Mouse (Mus musculus): Measurements from ENCODE around the gene Abi3. TPM values are rescaled to one million over a fixed set of nuclear protein-coding genes. Genes with fewer than 3 reads are reported as not detected.

Gene Abi3
- polyA plus RNA-seq, 1 experiment from 2014 or later, result 0.64 TPM

DNA sequence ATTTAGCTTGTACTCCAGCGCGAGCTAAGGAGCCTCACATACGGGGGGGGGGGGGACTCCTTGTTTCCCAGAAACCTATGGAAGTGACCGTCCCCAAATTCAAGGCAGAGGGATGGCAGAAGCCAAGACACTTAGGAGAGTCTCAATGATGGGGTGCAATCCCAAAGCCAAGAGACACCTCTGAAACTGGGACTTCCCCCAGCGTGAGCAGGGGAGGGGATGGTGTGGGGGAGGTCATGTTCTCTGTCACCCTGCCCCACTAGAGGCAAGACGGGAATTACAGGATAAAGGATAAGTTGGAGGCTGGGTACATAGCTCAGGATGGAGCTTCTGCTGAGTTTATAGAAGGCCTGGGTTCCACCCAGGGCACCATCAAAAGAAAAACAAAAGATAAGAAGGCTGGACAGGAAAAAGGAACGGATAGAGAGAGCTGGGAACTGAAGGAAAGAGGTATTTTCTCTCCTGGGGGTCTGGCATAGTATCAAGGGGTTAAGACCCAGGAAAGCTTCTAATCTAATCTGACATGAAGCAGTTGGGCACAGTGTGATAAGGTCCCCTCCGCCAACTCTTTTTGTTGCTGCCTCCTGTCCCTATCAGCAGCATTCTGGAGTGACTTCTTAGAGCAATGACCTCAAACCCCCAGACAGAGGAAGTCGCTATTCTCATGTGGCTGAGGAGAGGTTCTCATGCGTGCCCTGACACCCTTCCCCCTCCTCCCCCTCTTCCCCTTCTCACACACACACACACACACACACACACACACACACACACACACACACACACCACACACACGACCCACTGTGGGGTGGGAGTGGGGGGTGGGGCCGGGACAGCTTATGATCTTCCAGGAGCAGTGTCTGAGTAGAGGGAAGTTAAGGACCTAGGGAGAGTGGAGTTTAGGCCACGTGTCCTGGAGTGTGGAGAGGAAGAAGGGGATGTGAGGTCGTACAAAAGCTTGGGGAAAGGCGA is 7.2 kb downstream of the Abi3 start:
- no peaks in the 10 kb centered on the region for H3K9me3 ChIP-seq (ENCODE audit: control insufficient read depth, low read length)
- H3K4me3 ChIP-seq (ENCODE audit: low read depth, low read length), result no peak overlapping the region
- 28% methylated on average over 15 of the region's 15 CpGs for whole genome bisulfite sequencing
- no peak overlapping the region for H3K9ac ChIP-seq (replicated peaks; ENCODE audit: low read depth, low read length)
- no peak overlapping the region for H3K27ac ChIP-seq (ENCODE audit: low read depth, low read length)
- H3K4me1 ChIP-seq (ENCODE audit: control insufficient read depth, insufficient read depth, low read length), result peaks cover 11% of the 10 kb centered on the region
- H3K4me2 ChIP-seq (ENCODE audit: low read depth, low read length), result no peak overlapping the region
- H3K27me3 ChIP-seq (ENCODE audit: control insufficient read depth, insufficient read depth, low read length), result peaks cover 48% of the 10 kb centered on the region
- ATAC-seq (ENCODE audit: low read depth), result no peak
- H3K36me3 ChIP-seq (ENCODE audit: control insufficient read depth, insufficient read depth, low read length), result no peaks in the 10 kb centered on the region

DNA sequence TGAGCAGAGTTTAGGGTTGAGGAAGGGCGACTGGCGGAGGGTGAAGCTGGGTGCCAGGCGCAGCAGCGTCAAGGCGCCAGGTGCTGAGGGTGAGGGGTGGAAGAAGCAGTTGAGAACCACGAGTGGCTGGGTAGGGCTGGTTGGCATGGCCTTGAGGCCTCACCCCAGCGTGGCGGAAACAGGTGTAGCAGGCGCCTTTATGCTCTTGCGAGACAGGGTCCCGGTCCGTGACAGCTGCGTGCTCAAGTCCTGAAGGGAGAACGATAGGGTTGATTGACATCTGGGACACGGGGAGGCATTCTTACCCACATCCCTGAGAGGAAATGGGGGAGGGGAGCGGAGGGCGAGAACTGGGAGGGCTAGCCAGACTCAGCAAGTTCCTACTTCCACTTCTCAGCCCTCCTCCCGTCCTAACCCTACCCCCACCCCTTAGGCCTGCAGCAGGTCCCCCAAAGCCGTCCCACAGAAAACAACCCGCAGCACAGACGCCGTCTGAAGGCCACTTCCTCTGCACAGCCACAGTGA is 8.1 kb downstream of the Abi3 start:
- Histone ChIP-seq H3K4me3 (ENCODE audit: low read depth, low read length) (no peak overlapping the region), H3K9me3 (ENCODE audit: control insufficient read depth, low read length) (no peaks in the 10 kb centered on the region), H3K27me3 (ENCODE audit: control insufficient read depth, insufficient read depth, low read length) (peaks cover 57% of the 10 kb centered on the region), H3K4me1 (ENCODE audit: control insufficient read depth, insufficient read depth, low read length) (peaks cover 11% of the 10 kb centered on the region), H3K27ac (ENCODE audit: low read depth, low read length) (no peak overlapping the region), H3K4me2 (ENCODE audit: low read depth, low read length) (no peak overlapping the region), H3K9ac (replicated peaks; ENCODE audit: low read depth, low read length) (no peak overlapping the region), H3K36me3 (ENCODE audit: control insufficient read depth, insufficient read depth, low read length) (no peaks in the 10 kb centered on the region)
- no peak for ATAC-seq (ENCODE audit: low read depth)
- 7% methylated on average over 19 of the region's 22 CpGs for WGBS

DNA sequence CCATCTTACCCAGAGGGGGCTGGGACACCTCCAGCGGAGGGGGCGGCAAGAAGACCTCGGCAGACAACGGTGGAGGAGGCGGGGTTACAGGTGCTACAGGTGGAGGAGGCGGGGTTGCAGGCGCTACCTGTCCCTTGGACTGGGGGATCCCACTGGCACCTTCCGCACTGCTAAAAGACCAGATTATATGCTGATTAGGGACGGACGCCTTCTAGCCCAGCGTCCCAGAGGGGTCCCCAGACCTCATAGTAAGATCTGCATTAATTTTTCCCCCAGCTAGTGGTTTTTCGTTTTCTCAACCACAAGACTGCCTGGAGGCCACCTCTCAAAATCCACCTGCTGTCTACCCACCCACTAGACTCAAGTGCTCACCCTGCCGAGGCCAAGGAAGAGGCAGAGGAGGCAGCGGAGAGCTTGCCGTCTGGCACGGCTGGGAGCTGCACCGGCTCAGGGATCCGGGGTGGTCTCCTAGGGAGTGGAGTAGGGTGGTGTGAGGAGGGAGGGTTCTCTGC is 8.6 kb downstream of the Abi3 start:
- WGBS, result 3% methylated on average over 18 of the region's 18 CpGs
- Histone ChIP-seq H3K36me3 (ENCODE audit: control insufficient read depth, insufficient read depth, low read length) (no peaks in the 10 kb centered on the region), H3K4me3 (ENCODE audit: low read depth, low read length) (no peak overlapping the region), H3K9me3 (ENCODE audit: control insufficient read depth, low read length) (no peaks in the 10 kb centered on the region), H3K4me2 (ENCODE audit: low read depth, low read length) (no peak overlapping the region), H3K27ac (ENCODE audit: low read depth, low read length) (no peak overlapping the region), H3K4me1 (ENCODE audit: control insufficient read depth, insufficient read depth, low read length) (peaks cover 11% of the 10 kb centered on the region), H3K9ac (replicated peaks; ENCODE audit: low read depth, low read length) (no peak overlapping the region), H3K27me3 (ENCODE audit: control insufficient read depth, insufficient read depth, low read length) (peaks cover 62% of the 10 kb centered on the region)
- ATAC-seq (ENCODE audit: low read depth), result no peak

DNA sequence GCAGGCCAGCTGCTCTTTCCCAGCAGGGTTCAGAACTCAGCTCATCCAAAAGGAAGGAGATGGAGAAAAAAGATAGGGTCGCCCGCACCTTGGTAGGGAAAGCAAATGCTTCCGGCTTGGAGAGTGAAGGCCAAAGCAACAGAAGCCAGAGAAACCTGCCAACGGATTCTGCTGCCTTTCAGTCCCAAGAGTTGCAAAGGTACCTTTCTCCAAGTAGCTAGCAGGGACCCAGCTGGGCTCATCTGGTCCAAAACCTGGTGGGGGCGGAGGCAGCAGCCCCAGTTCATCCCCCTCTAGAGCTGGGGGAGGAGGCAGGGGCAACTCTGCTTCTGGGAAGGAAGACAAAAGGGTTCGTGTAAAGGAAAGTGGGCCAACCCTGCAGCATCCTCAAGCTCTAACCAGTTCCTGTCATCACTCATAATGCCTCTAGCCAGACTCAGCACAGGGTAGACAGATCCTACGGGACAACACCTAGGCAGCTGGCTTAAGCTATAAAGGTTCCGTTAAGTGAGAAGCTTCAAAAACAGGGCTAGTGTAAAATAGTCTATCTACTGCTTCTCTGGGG is 9.2 kb downstream of the Abi3 start:
- Histone ChIP-seq H3K36me3 (ENCODE audit: control insufficient read depth, insufficient read depth, low read length) (no peaks in the 10 kb centered on the region), H3K4me3 (ENCODE audit: low read depth, low read length) (no peak overlapping the region), H3K27ac (ENCODE audit: low read depth, low read length) (no peak overlapping the region), H3K9ac (replicated peaks; ENCODE audit: low read depth, low read length) (no peak overlapping the region), H3K9me3 (ENCODE audit: control insufficient read depth, low read length) (no peaks in the 10 kb centered on the region), H3K4me1 (ENCODE audit: control insufficient read depth, insufficient read depth, low read length) (peaks cover 11% of the 10 kb centered on the region), H3K4me2 (ENCODE audit: low read depth, low read length) (no peak overlapping the region), H3K27me3 (ENCODE audit: control insufficient read depth, insufficient read depth, low read length) (peaks cover 67% of the 10 kb centered on the region)
- 14% methylated on average over 8 of the region's 8 CpGs for WGBS
- no peak for ATAC-seq (ENCODE audit: low read depth)

DNA sequence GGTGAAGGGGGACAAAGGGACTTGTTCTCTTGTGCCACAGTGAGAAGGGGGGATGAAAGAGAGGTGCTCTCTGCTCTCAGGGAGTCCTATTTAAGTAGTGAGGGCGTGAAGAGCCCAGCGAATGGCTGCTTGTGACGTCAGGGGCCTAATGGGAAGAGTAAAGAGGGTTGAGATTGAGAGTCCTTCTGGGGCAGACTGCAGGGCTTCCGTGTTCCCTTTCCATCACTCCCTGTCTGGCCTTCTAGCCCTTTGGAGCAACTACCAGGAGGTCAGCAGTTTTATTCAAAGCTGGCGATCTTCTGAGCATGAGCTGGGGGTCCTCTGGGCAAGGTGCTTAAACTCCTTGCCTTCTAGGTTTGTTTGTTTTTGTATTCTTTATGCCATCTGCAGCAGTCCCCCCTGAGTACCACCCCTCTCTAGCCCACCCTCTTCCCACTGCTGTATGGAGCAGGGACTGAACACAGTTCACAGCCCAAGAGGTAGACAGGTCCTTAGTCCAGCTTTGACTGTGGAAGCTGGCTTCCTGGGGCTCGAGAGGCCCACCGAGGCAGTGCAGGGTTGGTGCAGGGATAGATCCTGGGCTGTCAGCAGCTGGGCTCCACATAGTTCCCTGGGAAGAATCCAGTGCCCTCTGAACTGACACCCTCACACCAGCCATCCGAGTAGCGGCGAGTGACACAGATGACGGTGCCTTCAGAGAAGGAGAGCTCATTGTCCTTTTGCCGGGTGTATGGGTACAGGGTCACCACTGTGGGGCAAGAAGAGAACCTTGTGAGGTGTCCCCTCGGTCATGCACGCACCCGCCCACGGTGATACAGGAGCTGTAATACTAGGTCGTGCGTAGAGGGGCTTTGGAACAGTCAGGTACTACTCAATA is 9.9 kb downstream of the Abi3 start:
- no peak overlapping the region for H3K4me3 ChIP-seq (ENCODE audit: low read depth, low read length)
- peaks cover 11% of the 10 kb centered on the region for H3K4me1 ChIP-seq (ENCODE audit: control insufficient read depth, insufficient read depth, low read length)
- H3K27ac ChIP-seq (ENCODE audit: low read depth, low read length), result no peak overlapping the region
- ATAC-seq (ENCODE audit: low read depth), result no peak
- no peaks in the 10 kb centered on the region for H3K36me3 ChIP-seq (ENCODE audit: control insufficient read depth, insufficient read depth, low read length)
- H3K9ac ChIP-seq (replicated peaks; ENCODE audit: low read depth, low read length), result no peak overlapping the region
- WGBS, result 38% methylated on average over 18 of the region's 18 CpGs
- no peaks in the 10 kb centered on the region for H3K9me3 ChIP-seq (ENCODE audit: control insufficient read depth, low read length)
- H3K27me3 ChIP-seq (ENCODE audit: control insufficient read depth, insufficient read depth, low read length), result peaks cover 67% of the 10 kb centered on the region
- no peak overlapping the region for H3K4me2 ChIP-seq (ENCODE audit: low read depth, low read length)

DNA sequence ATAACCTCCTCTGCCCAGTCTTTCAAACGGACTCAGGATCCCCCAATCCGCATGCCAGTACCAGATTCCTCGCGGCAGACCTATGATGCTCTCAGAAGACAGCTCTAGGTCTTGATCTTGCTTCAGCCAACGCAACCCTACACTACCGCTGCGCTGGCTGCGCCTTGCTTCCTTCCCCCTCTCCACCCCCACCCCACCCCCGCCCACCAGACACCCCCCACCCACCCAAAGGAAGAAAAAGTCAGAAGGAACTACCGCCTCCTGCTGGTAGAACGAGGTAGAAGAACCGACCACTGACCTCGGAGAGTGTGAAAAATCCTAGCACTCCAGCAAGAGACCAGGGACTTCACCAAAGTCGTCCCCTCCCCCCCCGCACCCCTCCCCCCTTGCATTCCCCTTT is 10.6 kb downstream of the Abi3 start:
- Histone ChIP-seq H3K4me3 (ENCODE audit: low read depth, low read length) (no peak overlapping the region; the same call in 1 of the 2 replicates), H3K4me2 (ENCODE audit: low read depth, low read length) (no peak overlapping the region), H3K4me1 (ENCODE audit: control insufficient read depth, insufficient read depth, low read length) (peaks cover 11% of the 10 kb centered on the region), H3K36me3 (ENCODE audit: control insufficient read depth, insufficient read depth, low read length) (no peaks in the 10 kb centered on the region), H3K27me3 (ENCODE audit: control insufficient read depth, insufficient read depth, low read length) (peaks cover 72% of the 10 kb centered on the region), H3K27ac (ENCODE audit: low read depth, low read length) (no peak overlapping the region), H3K9ac (replicated peaks; ENCODE audit: low read depth, low read length) (no peak overlapping the region), H3K9me3 (ENCODE audit: control insufficient read depth, low read length) (no peaks in the 10 kb centered on the region)
- ATAC-seq (ENCODE audit: low read depth), result no peak
- WGBS, result 3% methylated on average over 15 of the region's 15 CpGs

DNA sequence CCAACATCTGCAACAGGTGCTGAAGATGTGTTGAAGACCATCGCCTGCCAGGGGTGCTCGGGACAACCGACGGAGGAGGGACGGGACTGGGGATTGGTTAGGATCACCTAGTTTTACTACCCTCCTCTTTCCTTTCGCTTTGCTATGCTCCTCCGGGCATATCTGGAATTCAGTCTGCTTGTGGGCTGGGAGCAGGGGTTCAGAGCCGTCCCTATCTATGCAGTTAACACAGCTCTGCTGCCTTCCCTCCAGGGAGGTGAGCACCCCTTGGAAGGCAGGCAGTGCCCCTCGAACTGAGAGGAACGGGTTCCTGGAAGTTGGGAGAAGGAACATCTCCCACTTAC is 11.0 kb downstream of the Abi3 start:
- H3K36me3 ChIP-seq (ENCODE audit: control insufficient read depth, insufficient read depth, low read length), result no peaks in the 10 kb centered on the region
- H3K9me3 ChIP-seq (ENCODE audit: control insufficient read depth, low read length), result no peaks in the 10 kb centered on the region
- 4% methylated on average over 10 of the region's 10 CpGs for WGBS
- ATAC-seq (ENCODE audit: low read depth), result no peak
- no peak overlapping the region for H3K27ac ChIP-seq (ENCODE audit: low read depth, low read length)
- peak overlapping the region; percentile 37; the same call in 1 of the 2 replicates for H3K4me2 ChIP-seq (ENCODE audit: low read depth, low read length)
- peaks cover 11% of the 10 kb centered on the region for H3K4me1 ChIP-seq (ENCODE audit: control insufficient read depth, insufficient read depth, low read length)
- H3K4me3 ChIP-seq (ENCODE audit: low read depth, low read length), result peak overlapping the region; percentile 11; the same call in 1 of the 2 replicates
- H3K9ac ChIP-seq (replicated peaks; ENCODE audit: low read depth, low read length), result no peak overlapping the region
- H3K27me3 ChIP-seq (ENCODE audit: control insufficient read depth, insufficient read depth, low read length), result peaks cover 75% of the 10 kb centered on the region

DNA sequence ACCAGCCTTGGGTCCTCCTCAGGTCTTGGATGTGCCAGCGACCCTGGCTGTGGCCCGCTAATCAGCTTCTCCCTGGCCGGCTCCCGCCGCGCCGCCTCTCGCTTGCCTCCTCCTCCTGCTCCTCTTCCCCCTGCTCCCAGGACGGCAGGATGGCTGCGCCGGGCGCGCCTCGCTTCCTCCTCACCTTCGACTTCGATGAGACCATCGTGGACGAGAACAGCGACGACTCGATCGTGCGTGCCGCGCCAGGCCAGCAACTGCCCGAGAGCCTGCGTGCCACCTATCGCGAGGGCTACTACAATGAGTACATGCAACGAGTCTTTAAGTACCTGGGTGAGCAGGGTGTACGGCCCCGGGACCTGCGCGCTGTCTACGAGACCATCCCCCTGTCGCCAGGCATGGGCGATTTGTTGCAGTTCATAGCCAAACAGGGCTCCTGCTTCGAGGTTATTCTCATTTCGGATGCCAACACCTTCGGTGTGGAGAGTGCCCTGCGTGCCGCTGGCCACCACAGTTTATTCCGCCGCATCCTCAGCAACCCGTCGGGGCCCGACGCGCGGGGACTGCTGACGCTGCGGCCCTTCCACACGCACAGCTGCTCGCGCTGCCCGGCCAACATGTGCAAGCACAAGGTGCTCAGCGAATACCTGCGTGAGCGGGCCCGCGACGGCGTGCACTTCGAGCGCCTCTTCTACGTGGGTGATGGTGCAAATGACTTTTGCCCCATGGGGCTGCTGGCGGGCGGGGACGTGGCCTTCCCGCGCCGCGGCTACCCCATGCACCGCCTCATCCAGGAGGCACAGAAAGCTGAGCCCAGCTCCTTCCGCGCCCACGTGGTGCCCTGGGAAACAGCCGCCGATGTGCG is 11.6 kb downstream of the Abi3 start:
- Histone ChIP-seq H3K4me3 (ENCODE audit: low read depth, low read length) (peak overlapping the region; percentile 11), H3K4me2 (ENCODE audit: low read depth, low read length) (peak overlapping the region; percentile 37), H3K27ac (ENCODE audit: low read depth, low read length) (no peak overlapping the region), H3K9ac (replicated peaks; ENCODE audit: low read depth, low read length) (no peak overlapping the region), H3K27me3 (ENCODE audit: control insufficient read depth, insufficient read depth, low read length) (peaks cover 72% of the 10 kb centered on the region), H3K4me1 (ENCODE audit: control insufficient read depth, insufficient read depth, low read length) (peaks cover 11% of the 10 kb centered on the region), H3K36me3 (ENCODE audit: control insufficient read depth, insufficient read depth, low read length) (no peaks in the 10 kb centered on the region), H3K9me3 (ENCODE audit: control insufficient read depth, low read length) (no peaks in the 10 kb centered on the region)
- no peak for ATAC-seq (ENCODE audit: low read depth)
- 2% methylated on average over 72 of the region's 80 CpGs for WGBS

Measured in neural tube, embryonic 14.5 days (tissue).